Mouse (Mus musculus) liver, embryonic 11.5 days (tissue): Measurements from ENCODE around the gene Sgsm2. TPM values are rescaled to one million over a fixed set of nuclear protein-coding genes. Genes with fewer than 3 reads are reported as not detected.

ENCODE experiments used
- ATAC-seq: fragments of 200-750 bp; cut with Nextera tagmentation; replicated peaks from 2 replicates; pipeline ENCODE4 v1.8.0; 2017; ENCODE audit warnings: moderate number of reproducible peaks, mild to moderate bottlenecking, moderate TSS enrichment, moderate library complexity; ENCODE audit not compliant: low FRiP score
- DNase-seq: peaks from one replicate; pipeline ENCODE4 v3.0.0-alpha.2; 2017; ENCODE audit warnings: low spot score
- H3K27ac ChIP-seq: fragments of 300-500 bp; sonication (generic); 2 replicates; pipeline ENCODE4 v1.5.1; 2014; ENCODE audit warnings: mild to moderate bottlenecking, low read depth, low read length, control low read depth
- H3K27me3 ChIP-seq: fragments of 300-500 bp; sonication (generic); replicated peaks from 2 replicates; pipeline ENCODE4 v1.6.1; 2014; ENCODE audit warnings: low read length, mixed read lengths; ENCODE audit not compliant: control insufficient read depth, insufficient read depth
- H3K36me3 ChIP-seq: fragments of 300-500 bp; sonication (generic); 2 replicates; pipeline ENCODE4 v1.6.1; 2014; ENCODE audit warnings: mild to moderate bottlenecking, low read length, moderate library complexity, mixed read lengths; ENCODE audit not compliant: control insufficient read depth, insufficient read depth
- H3K4me1 ChIP-seq: fragments of 300-500 bp; sonication (generic); replicated peaks from 2 replicates; pipeline ENCODE4 v1.6.1; 2014; ENCODE audit warnings: low read length, mixed read lengths; ENCODE audit not compliant: control insufficient read depth, insufficient read depth
- H3K4me2 ChIP-seq: fragments of 300-500 bp; sonication (generic); 2 replicates; pipeline ENCODE4 v1.6.1; 2014; ENCODE audit warnings: mild to moderate bottlenecking, control low read depth, moderate library complexity
- H3K4me3 ChIP-seq: fragments of 300-500 bp; sonication (generic); 2 replicates; pipeline ENCODE4 v1.5.1; 2014; ENCODE audit warnings: low read depth, low read length, control low read depth
- H3K9ac ChIP-seq: fragments of 300-500 bp; sonication (generic); 2 replicates; pipeline ENCODE4 v1.6.1; 2014; ENCODE audit warnings: low read depth, low read length, control low read depth
- H3K9me3 ChIP-seq: fragments of 300-500 bp; sonication (generic); 2 replicates; pipeline ENCODE4 v1.6.1; 2016; ENCODE audit warnings: low read length, inconsistent platforms, mixed read lengths; ENCODE audit not compliant: control insufficient read depth
- WGBS: fragments of 180-500 bp; shearing (Covaris S2); extraction: QIAGEN DNeasy Blood & Tissue Kit; methylation state at CpG from one replicate; pipeline ENCODE4 v1.1.7; 2014; 5-methylcytosine and 5-hydroxymethylcytosine counted together
- polyA plus RNA-seq: library from polyadenylated mRNA; unstranded; fragments of >200 nt; fragmentation: Nextera tagmentation; extraction: Ambion mirVana; gene quantifications from 2 replicates; pipeline ENCODE4 v1.2.1, GENCODE M21; 2014

The Sgsm2 gene
- polyA plus RNA-seq, 1 experiment from 2014 or later, result 4.2 TPM

DNA sequence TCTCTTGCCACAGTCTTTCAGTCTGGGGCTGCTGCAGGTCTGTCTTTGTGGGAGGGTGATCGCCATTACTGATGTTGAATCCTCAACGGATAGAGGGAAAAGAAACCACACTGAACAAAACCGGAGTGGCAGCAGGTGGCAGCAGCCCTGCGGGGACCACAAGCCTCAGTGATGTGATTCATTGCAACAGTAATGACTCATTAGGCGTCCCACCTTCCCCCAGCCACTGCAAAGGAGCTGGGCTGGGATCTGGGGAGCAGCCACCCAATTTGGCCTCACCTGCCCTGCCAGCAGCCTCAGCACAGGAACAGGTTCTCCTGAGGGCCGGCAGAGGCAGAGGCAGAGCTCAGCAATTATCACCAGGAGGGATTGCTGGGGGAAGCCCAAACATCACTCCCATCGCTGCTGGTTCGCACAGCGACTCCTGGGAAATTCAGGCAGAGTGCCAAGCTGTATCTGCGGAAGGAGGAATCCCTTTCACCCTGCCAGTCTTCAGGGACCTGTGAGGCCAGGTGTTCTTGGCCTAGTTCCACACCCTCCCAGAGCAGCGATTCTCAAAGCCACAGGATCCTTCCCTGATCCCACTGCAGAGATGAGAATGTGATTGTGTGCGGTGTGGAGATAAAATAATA is 25.8 kb downstream of the Sgsm2 start:
- Histone ChIP-seq H3K9ac (no peak overlapping the region), H3K4me3 (no peak overlapping the region), H3K4me1 (no peaks in the 10 kb centered on the region), H3K27me3 (no peaks in the 10 kb centered on the region), H3K4me2 (no peak overlapping the region), H3K9me3 (no peaks in the 10 kb centered on the region), H3K36me3 (peaks cover 5% of the 10 kb centered on the region; the same call in 1 of the 2 replicates), H3K27ac (no peak overlapping the region)
- 56% methylated on average over 12 of the region's 12 CpGs for WGBS
- DNase-seq, result no peak
- ATAC-seq, result no peak

DNA sequence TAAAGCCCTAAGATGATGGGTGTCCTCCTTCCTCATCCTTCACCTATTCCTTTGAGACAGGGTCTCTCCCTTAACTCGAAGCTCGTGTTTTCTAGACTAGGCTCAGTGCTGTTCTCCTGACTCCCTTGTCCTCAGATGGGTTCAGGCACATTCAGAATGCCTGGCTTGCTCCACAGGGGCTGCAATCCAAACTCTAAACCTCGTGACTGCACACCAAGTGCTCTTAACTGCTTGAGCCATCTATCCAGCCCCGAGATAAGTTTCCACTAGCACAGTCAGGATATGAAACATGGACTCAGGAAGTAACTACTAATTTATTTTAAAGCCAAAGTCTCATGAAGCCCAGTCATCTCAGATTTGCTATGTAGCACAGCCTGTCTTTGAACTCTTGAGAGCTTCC is 26.3 kb downstream of the Sgsm2 start:
- H3K4me3 ChIP-seq, result no peak overlapping the region
- no peaks in the 10 kb centered on the region for H3K4me1 ChIP-seq
- no peak for ATAC-seq
- no peak for DNase-seq
- H3K27ac ChIP-seq, result no peak overlapping the region
- H3K9me3 ChIP-seq, result no peaks in the 10 kb centered on the region
- H3K36me3 ChIP-seq, result peaks cover 5% of the 10 kb centered on the region; the same call in 1 of the 2 replicates
- no peaks in the 10 kb centered on the region for H3K27me3 ChIP-seq
- no peak overlapping the region for H3K9ac ChIP-seq
- H3K4me2 ChIP-seq, result no peak overlapping the region
- 78% methylated on average over 4 of the region's 4 CpGs for WGBS

DNA sequence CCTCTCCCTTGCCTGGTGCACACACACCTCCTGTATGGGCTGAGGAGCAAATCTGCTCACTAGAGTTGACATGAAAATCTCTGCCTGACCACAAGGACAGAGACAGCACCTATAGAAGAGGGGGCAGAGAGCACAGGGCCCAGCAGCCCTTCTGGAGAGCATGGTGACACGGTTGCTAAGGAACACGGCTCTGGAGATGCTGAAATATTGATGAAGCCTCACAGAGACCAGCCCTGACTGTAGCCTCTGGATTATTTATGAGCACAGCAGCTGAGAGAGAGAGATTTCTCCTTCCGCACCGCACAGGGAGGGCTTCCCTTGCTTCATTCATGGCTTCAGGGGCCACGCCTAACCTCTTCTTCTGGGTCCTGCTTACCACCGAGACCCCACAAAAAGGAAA is 27.3 kb downstream of the Sgsm2 start:
- H3K9ac ChIP-seq, result no peak overlapping the region
- H3K4me3 ChIP-seq, result no peak overlapping the region
- ATAC-seq, result no peak
- H3K4me2 ChIP-seq, result no peak overlapping the region
- H3K27me3 ChIP-seq, result no peaks in the 10 kb centered on the region
- no peaks in the 10 kb centered on the region for H3K9me3 ChIP-seq
- DNase-seq, result no peak
- H3K36me3 ChIP-seq, result peaks cover 5% of the 10 kb centered on the region; the same call in 1 of the 2 replicates
- 82% methylated on average over 6 of the region's 6 CpGs for WGBS
- no peak overlapping the region for H3K27ac ChIP-seq
- no peaks in the 10 kb centered on the region for H3K4me1 ChIP-seq

DNA sequence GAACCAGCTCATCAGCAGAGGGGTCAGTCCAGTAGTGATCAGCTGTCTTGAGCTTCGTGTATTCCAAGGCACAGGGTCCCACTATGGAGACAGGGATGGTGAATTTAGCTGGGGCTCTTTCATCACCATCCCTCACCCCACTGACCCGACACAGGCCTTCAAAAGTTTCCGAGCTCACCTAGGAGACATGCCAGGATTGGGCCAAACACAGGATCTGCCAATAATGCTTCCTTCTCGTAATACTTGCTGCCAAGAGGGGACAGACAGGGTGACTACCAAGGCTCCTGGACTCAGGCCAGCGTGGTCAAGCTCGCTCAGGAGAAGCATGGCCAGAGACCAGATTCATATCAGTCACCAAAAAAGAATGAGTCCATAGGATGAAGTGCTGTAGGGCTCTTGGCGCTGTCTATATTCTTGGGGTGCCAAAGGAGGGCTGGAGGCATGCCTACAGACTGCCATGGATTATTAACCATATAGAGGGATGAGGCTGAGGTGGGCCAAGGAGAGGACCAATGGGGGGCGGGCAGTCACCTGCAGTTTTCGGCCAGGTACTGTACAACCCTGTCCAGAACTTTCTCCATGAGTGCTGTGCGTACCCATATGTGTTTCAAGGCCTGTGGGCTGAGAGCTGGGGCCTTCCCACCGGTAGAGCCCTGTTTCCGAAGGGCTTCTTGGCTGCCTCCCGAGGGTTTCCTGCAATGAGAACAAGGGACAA is 28.7 kb downstream of the Sgsm2 start:
- WGBS, result 86% methylated on average over 13 of the region's 13 CpGs
- Histone ChIP-seq H3K9ac (no peak overlapping the region), H3K36me3 (peaks cover 5% of the 10 kb centered on the region; the same call in 1 of the 2 replicates), H3K4me1 (no peaks in the 10 kb centered on the region), H3K4me3 (no peak overlapping the region), H3K4me2 (no peak overlapping the region), H3K27me3 (no peaks in the 10 kb centered on the region), H3K27ac (no peak overlapping the region), H3K9me3 (no peaks in the 10 kb centered on the region)
- no peak for ATAC-seq
- no peak for DNase-seq

DNA sequence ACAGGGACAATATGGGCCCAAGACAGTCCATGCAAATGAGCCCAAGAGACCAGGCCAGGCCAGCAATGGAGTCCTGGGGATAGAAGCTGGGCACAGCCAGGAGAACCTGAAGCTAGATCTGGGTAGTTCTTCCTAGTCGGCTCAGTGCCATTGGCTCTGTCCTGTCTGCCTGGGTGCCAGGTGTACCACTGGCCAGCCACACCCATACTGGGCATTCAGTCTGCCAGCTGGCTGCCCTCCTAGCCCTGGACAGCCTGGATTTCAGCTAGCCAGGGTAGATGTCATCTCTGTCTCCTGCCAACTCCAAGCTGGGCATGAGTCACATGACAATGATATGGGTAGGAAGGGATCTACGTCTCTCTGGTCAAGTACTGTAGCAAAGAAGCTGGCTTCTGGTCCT is 29.7 kb downstream of the Sgsm2 start:
- Histone ChIP-seq H3K36me3 (peaks cover 5% of the 10 kb centered on the region; the same call in 1 of the 2 replicates), H3K27me3 (no peaks in the 10 kb centered on the region)

DNA sequence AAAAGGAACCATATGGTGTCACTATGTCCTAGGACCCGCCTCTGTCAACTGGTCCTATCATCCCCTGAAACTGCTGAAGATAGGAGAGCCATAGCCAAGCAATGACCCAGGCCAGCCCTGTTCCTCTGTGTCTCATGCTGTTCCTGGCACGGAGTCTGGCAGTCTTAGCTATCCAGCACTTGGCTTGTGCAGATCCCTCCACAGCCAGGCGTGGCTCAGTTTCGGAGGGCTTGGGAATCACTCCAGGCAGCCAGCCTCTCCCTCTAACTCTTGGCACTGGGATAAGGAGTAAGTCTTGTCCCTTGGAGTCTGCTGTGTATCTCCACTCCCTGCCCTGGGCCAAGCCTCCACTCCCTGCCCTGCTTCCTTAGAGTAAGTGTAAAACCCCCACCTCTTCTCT is 30.2 kb downstream of the Sgsm2 start:
- Histone ChIP-seq H3K27ac (no peak overlapping the region), H3K4me3 (no peak overlapping the region), H3K4me1 (no peaks in the 10 kb centered on the region), H3K36me3 (peaks cover 5% of the 10 kb centered on the region; the same call in 1 of the 2 replicates), H3K27me3 (no peaks in the 10 kb centered on the region), H3K9ac (no peak overlapping the region), H3K9me3 (no peaks in the 10 kb centered on the region), H3K4me2 (no peak overlapping the region)
- WGBS, result 80% methylated on average over 4 of the region's 4 CpGs
- DNase-seq (no peak), ATAC-seq (no peak)

More for the DNA sequence above, 29.7 kb downstream of the Sgsm2 start:
- ATAC-seq, result no peak
- Histone ChIP-seq H3K27ac (no peak overlapping the region), H3K4me2 (no peak overlapping the region), H3K9me3 (no peaks in the 10 kb centered on the region), H3K9ac (no peak overlapping the region), H3K4me1 (no peaks in the 10 kb centered on the region), H3K4me3 (no peak overlapping the region)
- WGBS, result 85% methylated on average over 2 of the region's 2 CpGs
- no peak for DNase-seq

DNA sequence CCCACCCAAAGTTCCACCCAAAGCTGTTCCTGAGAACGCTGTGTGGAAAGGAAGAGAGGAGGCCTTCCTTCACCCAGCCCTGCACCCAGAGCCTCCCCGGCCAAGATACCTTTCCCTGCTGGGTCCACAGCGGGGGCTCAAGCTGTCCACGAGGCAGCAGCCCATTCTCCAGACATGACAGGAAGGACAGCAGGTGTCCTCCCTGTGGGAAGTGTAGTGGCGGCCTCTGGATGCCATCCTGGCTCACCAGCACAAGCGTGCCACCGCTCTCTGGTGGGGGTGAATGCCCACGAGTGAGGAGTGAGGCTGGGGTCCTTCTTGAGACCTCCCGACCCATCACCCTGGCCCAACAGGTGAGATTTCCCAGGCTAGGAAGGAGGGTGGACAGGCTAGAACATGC is 31.6 kb downstream of the Sgsm2 start:
- ATAC-seq, result no peak
- 79% methylated on average over 9 of the region's 9 CpGs for WGBS
- Histone ChIP-seq H3K4me1 (no peaks in the 10 kb centered on the region), H3K27me3 (no peaks in the 10 kb centered on the region), H3K9me3 (no peaks in the 10 kb centered on the region), H3K36me3 (peaks cover 5% of the 10 kb centered on the region; the same call in 1 of the 2 replicates), H3K9ac (no peak overlapping the region), H3K4me2 (no peak overlapping the region), H3K27ac (no peak overlapping the region), H3K4me3 (no peak overlapping the region)
- DNase-seq, result no peak

DNA sequence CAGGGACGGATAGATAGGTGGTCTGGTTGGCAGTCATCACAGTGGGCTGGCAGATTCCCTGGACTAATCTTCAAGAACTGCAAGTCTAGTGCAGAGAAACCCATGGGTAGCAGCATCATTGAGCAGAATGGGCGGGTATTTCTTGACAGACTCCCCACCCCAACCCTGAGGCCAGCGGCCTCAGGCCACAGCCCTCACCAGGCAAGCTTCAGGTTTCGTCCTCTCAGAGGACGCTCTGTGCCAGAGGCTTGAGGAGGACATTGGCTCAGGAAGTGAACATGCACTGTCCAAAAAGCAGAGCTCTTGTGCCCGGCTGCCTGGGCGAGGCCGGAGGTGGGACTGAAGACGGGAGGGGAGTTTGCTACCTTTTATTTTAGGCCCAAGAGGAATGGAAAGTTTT is 32.4 kb downstream of the Sgsm2 start:
- 84% methylated on average over 9 of the region's 9 CpGs for WGBS

DNA sequence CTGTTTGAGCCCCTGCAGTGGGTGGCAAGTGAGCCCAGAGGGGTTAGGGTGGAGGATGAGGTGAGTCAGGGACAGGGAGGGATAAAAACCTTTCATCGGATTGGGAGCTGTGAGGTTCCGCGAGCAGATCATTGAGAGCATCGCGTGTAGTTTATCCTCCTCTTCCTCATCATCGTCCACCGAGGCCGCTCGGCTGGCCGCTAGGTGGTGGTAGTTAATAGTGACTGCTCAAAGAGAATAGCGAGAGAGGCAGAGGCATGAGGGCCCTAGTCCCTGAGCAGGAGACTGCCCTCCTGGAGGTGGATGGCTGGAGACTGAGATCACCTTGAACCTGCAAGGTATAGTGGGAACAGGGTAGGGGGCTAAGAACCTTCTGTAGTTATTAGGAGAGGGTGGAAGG is 33.4 kb downstream of the Sgsm2 start:
- H3K4me3 ChIP-seq, result no peak overlapping the region
- ATAC-seq (no peak), DNase-seq (no peak)
- H3K9ac ChIP-seq, result no peak overlapping the region
- no peaks in the 10 kb centered on the region for H3K9me3 ChIP-seq
- 19% methylated on average over 11 of the region's 11 CpGs for WGBS
- H3K4me2 ChIP-seq, result no peak overlapping the region
- H3K4me1 ChIP-seq, result no peaks in the 10 kb centered on the region
- no peaks in the 10 kb centered on the region for H3K27me3 ChIP-seq
- peaks cover 5% of the 10 kb centered on the region; the same call in 1 of the 2 replicates for H3K36me3 ChIP-seq
- no peak overlapping the region for H3K27ac ChIP-seq

More for the DNA sequence above, 32.4 kb downstream of the Sgsm2 start:
- Histone ChIP-seq H3K36me3 (peaks cover 5% of the 10 kb centered on the region; the same call in 1 of the 2 replicates), H3K4me3 (no peak overlapping the region), H3K4me1 (no peaks in the 10 kb centered on the region), H3K9me3 (no peaks in the 10 kb centered on the region), H3K4me2 (no peak overlapping the region), H3K27me3 (no peaks in the 10 kb centered on the region), H3K9ac (no peak overlapping the region), H3K27ac (no peak overlapping the region)
- ATAC-seq (no peak), DNase-seq (no peak)
